Mouse (Mus musculus) intestine, embryonic 15.5 days (tissue): ENCODE results near the gene Tmprss9. TPM values are rescaled to one million over a fixed set of nuclear protein-coding genes. Genes with fewer than 3 reads are reported as not detected.

ENCODE experiments used
- ATAC-seq: fragments of 200-750 bp; cut with Nextera tagmentation; 2 replicates; pipeline ENCODE4 v1.8.0; 2017; ENCODE audit warnings: moderate TSS enrichment, moderate library complexity
- H3K27ac ChIP-seq: fragments of 300-500 bp; sonication (generic); 2 replicates; pipeline ENCODE4 v1.5.1; 2015; ENCODE audit warnings: mild to moderate bottlenecking, inconsistent platforms
- H3K27me3 ChIP-seq: fragments of 300-500 bp; sonication (generic); replicated peaks from 2 replicates; pipeline ENCODE4 v1.6.1; 2015; ENCODE audit warnings: inconsistent platforms
- H3K36me3 ChIP-seq: fragments of 300-500 bp; sonication (generic); 2 replicates; pipeline ENCODE4 v1.6.1; 2015; ENCODE audit warnings: inconsistent platforms
- H3K4me1 ChIP-seq: fragments of 300-500 bp; sonication (generic); replicated peaks from 2 replicates; pipeline ENCODE4 v1.6.1; 2015; ENCODE audit warnings: inconsistent platforms
- H3K4me2 ChIP-seq: fragments of 300-500 bp; sonication (generic); replicated peaks from 2 replicates; pipeline ENCODE4 v1.6.1; 2015; ENCODE audit warnings: mild to moderate bottlenecking, inconsistent platforms
- H3K4me3 ChIP-seq: fragments of 300-500 bp; sonication (generic); replicated peaks from 2 replicates; pipeline ENCODE4 v1.5.1; 2015; ENCODE audit warnings: inconsistent platforms
- H3K9ac ChIP-seq: fragments of 300-500 bp; sonication (generic); 2 replicates; pipeline ENCODE4 v1.6.1; 2015; ENCODE audit warnings: inconsistent platforms
- H3K9me3 ChIP-seq: fragments of 300-500 bp; sonication (generic); 2 replicates; pipeline ENCODE4 v1.6.1; 2016; ENCODE audit warnings: inconsistent platforms
- WGBS: fragments of 180-500 bp; shearing (Covaris S2); methylation state at CpG from one replicate; pipeline ENCODE4 v1.1.7; 2015; 5-methylcytosine and 5-hydroxymethylcytosine counted together
- polyA plus RNA-seq: library from polyadenylated mRNA; unstranded; fragments of >200 nt; fragmentation: Nextera tagmentation; extraction: Ambion mirVana; gene quantifications from 2 replicates; pipeline ENCODE4 v1.2.1, GENCODE M21; 2015

Gene Tmprss9
- polyA plus RNA-seq, 1 experiment from 2014 or later = 0.05 TPM

DNA sequence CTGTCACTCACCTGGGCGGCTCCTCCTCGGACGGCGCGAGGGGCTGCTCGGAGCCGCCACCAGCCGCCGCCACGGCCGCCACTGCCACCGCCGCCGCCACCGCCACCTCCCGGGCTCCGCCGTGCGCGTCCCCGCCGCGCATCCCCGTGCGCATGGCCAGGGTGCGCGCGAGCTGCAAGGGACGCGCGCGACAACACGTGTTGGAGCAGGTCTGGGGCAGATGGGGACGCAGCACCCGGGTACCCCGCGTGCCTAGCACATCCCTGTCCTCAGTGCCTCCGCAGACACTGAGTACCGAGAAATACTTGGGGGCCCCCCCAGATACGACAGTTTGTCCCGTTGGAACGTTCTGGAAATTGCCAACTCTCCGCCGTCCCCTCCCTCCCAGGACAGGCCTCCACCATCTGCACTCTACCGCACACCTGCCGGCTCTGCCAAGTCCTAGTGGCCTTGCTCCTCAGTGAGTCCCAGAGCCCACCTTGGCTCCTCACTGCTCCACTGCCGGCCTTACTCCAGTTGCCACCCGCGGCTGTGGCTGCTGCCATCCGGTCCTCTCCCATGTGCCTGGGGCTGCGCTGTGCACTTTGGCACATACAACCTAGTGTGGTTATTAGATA, 27.6 kb upstream of the Tmprss9 start, which contains the start of gene Lingo3:
Gene Lingo3, minus strand, starts transcription at position 109 of the 617 bp plus-strand sequence.
- peaks cover 10% of the 10 kb centered on the region; the same call in 1 of the 2 replicates for H3K4me1 ChIP-seq
- no peak within 1 kb of the TSS for H3K27ac ChIP-seq
- H3K9ac ChIP-seq = peak within 1 kb of the TSS; percentile 45
- H3K9me3 ChIP-seq = no peaks in the 10 kb centered on the region
- peaks cover 47% of the 10 kb centered on the region for H3K27me3 ChIP-seq
- no peak; the same call in 1 of the 2 replicates for ATAC-seq
- H3K4me2 ChIP-seq = peak within 1 kb of the TSS; percentile 83
- peak within 1 kb of the TSS; percentile 41 for H3K4me3 ChIP-seq
- WGBS = 5% methylated on average over 38 of the region's 51 CpGs
- H3K36me3 ChIP-seq = no peaks in the 10 kb centered on the region

DNA sequence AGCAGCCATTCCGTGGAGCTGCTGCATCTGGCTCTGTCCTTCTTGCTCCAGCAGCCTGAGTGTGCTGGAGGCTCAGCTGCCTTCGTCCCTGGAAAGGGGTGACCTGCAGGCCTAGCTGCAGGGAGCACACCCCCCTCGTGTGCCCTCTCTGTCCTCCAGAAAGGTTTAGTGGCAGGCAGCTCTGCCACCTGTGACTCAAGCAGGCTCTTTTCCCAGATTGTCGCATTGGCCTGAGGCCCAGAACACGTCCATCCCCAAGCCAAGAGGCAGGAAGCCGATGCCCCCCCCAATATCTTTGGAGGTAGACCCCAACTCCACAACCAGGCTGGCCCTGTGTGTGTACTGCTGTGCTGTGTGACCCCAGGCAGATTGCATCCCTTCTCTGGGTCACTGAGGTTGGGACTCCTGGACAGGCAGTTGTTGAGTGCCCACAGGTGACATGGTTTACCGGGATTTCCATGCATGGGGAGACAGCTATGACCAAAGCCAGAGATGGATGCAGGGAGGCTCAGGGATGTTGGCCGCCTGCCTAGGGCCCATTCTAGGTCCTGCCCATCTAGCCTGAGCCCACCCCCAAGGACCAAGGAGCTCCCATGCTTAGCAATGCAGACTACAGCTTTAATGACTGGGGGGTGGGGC, 26.5 kb upstream of the Tmprss9 start:
- Histone ChIP-seq H3K9me3 (no peaks in the 10 kb centered on the region), H3K4me3 (no peak overlapping the region), H3K27ac (no peak overlapping the region), H3K27me3 (peaks cover 47% of the 10 kb centered on the region), H3K36me3 (peaks cover under 1% of the 10 kb centered on the region; the same call in 1 of the 2 replicates), H3K4me1 (peaks cover 10% of the 10 kb centered on the region; the same call in 1 of the 2 replicates), H3K4me2 (no peak overlapping the region), H3K9ac (no peak overlapping the region)
- no peak for ATAC-seq
- 65% methylated on average over 8 of the region's 8 CpGs for WGBS

DNA sequence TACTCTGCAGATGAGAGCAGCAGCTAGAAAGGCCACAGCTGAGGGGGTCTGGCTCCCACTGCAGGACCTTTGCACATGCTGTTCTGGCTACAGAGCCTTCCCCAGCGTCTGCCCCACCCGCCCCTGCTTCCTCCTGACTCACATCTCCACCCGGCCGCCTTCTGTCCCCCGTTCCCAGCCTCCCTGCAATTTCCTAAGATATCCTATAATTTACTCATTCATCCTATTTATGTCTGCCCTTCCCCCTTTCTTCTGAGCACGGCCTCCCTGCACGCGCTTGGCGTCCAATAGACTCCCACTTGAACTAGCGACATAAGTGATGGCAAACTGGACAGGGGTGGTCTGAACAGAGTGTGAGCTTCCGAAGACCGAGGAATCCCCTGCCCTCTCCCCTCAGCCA, 25.9 kb upstream of the Tmprss9 start:
- 74% methylated on average over 12 of the region's 12 CpGs for WGBS
- H3K4me1 ChIP-seq = peaks cover 10% of the 10 kb centered on the region; the same call in 1 of the 2 replicates
- no peak for ATAC-seq
- peaks cover 44% of the 10 kb centered on the region for H3K27me3 ChIP-seq
- H3K9me3 ChIP-seq = no peaks in the 10 kb centered on the region
- no peak overlapping the region for H3K4me2 ChIP-seq
- peaks cover 3% of the 10 kb centered on the region; the same call in 1 of the 2 replicates for H3K36me3 ChIP-seq
- no peak overlapping the region for H3K27ac ChIP-seq
- H3K4me3 ChIP-seq = no peak overlapping the region
- H3K9ac ChIP-seq = no peak overlapping the region

DNA sequence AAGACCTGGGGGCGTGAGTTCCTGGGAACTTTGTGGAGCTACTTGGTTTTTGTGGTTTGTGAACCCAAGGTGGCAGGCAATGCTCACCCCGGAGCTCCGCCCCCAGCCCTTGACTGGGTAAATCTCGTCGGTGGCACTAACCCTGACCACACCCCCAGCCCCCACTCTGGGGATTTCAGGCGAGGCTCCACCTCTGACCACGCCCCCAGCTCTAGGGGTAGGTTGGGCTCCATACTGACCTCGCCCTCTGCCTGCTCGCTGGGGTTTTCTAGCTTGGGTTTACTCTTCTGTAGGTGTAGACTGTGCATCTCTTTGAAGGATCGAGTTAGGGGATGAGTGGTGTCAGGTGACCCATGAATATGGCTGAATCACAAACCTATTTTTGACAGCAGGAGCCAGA, 23.1 kb upstream of the Tmprss9 start:
- Histone ChIP-seq H3K4me3 (no peak overlapping the region), H3K36me3 (peaks cover 19% of the 10 kb centered on the region), H3K4me2 (no peak overlapping the region), H3K27ac (no peak overlapping the region), H3K27me3 (peaks cover 20% of the 10 kb centered on the region), H3K9me3 (no peaks in the 10 kb centered on the region), H3K4me1 (peaks cover 13% of the 10 kb centered on the region), H3K9ac (no peak overlapping the region)
- WGBS = 15% methylated on average over 10 of the region's 10 CpGs
- peak; percentile 73 for ATAC-seq

DNA sequence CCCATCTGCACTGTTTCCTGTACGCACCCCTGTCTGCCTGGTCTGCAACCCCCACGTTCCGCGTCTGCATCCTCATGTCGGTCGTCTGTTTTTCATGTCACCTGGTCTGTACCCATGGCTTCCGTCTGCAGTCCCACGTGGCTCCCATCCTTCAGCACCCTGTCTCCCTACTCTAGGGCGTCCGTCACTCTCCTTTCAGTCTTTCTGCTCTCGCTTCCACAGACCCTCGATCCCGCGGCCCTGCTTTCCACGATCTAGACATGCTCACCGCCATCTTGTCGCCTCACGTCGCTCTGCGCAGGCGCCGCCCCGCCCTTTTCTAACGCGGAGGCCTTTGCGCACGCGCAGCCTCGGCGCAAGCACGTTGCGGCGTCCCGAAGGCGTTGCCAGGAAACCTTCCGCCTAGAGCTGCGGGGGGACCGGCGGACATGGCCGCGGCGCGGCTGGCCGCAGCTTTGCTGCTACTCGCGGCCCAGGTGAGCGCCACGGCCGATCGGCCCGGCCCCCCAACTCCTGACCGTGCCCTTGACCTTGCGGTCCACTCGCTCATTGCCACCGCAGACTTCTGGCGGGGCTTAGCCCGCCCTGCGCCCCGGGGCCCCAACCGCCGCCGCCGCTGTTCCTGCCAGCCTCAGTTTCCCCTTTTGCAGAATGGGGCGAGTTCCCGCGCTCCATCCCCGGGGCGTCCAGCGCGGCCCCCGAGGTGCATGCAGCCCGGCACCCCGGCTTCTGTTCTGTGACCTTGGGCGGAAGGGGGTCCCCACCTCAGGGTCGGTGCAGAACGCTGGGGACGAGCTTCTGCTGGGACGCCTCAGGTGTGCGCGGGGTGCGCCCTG, 16.5 kb upstream of the Tmprss9 start, which contains the start of the genes Lsm7 and Sppl2b:
Gene Lsm7, minus strand, starts transcription at position 297 of the 836 bp plus-strand sequence.
Gene Sppl2b, plus strand, starts transcription at position 363 of the 836 bp plus-strand sequence.
- Histone ChIP-seq H3K4me2 (peak within 1 kb of the TSS; percentile 98), H3K9me3 (no peaks in the 10 kb centered on the region), H3K27ac (peak within 1 kb of the TSS; percentile 15; the same call in 1 of the 2 replicates), H3K4me1 (peaks cover 40% of the 10 kb centered on the region), H3K27me3 (no peaks in the 10 kb centered on the region), H3K9ac (peak within 1 kb of the TSS; percentile 85), H3K36me3 (peaks cover 19% of the 10 kb centered on the region), H3K4me3 (peak within 1 kb of the TSS; percentile 94)
- WGBS = under 1% methylated on average over 81 of the region's 81 CpGs
- peak; percentile 87 for ATAC-seq

DNA sequence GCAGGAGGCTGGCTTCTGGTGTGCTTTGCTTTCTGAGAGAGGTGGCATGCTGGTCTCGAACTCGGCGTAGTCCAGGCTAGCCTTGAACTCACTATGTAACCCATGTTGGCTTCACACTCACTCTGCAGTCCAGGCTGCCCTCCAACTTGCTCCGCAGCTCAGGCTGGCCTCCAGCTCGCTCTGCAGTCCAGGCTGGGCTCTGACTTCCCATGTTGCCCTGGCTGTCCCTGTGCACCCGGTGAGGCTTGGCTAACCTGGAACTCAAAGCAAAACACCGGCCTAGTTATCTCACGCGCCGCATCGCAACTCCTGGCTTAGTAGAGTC, 15.9 kb upstream of the Tmprss9 start:
- Histone ChIP-seq H3K36me3 (peaks cover 16% of the 10 kb centered on the region), H3K4me3 (peak overlapping the region; percentile 94), H3K4me2 (peak overlapping the region; percentile 98), H3K9ac (peak overlapping the region; percentile 85), H3K27me3 (no peaks in the 10 kb centered on the region), H3K4me1 (peaks cover 40% of the 10 kb centered on the region), H3K9me3 (no peaks in the 10 kb centered on the region), H3K27ac (0 out of 2 replicates have a peak overlapping the region, but pooled peaks have one; percentile 13)
- WGBS = 17% methylated on average over 11 of the region's 11 CpGs
- no peak for ATAC-seq

DNA sequence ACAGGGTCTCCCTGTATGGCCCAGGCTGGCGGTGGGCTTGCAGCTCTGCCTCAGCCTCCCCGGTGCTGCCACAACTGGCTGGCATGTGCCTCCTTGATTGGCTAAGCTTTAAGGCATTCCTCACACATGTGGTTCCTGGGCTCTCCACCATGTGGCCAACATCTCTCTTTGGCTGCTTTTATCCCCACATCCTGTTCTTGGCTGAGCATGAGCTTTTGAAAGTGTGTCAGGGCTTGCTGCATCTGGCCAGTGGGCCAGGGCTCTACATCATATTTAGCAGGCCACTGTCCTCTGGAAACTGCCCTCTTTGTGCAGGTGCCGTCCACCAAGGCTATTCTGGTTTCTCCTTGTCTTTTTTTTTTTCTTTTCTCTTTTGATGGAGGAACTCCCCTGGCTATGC, 15.4 kb upstream of the Tmprss9 start:
- Histone ChIP-seq H3K4me1 (peaks cover 40% of the 10 kb centered on the region), H3K27me3 (no peaks in the 10 kb centered on the region), H3K9ac (peak overlapping the region; percentile 18; the same call in 1 of the 2 replicates), H3K4me2 (peak overlapping the region; percentile 98), H3K36me3 (peaks cover 16% of the 10 kb centered on the region), H3K27ac (no peak overlapping the region), H3K4me3 (peak overlapping the region; percentile 94; the same call in 1 of the 2 replicates), H3K9me3 (no peaks in the 10 kb centered on the region)
- 67% methylated on average over 3 of the region's 3 CpGs for WGBS
- no peak for ATAC-seq

DNA sequence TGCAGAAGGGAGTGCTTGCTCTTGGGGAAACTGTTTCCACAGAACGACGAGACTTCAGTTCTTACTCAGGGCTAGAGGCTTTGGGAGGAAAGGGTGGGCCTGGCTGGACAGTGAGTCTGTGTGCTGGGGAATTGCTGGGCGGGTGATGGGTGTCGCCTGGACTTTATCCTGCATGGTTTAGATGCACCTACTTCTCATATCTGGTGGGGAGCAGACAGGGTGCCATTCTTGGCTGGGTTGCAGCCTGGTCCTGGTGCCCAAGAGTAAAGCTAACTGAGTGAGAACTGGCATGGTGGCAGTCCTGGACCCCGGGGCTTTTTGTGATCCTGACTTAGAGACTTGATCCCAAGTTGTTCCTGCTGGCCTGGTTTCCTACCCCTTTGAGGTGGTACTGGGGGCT, 14.7 kb upstream of the Tmprss9 start:
- Histone ChIP-seq H3K27me3 (no peaks in the 10 kb centered on the region), H3K27ac (0 out of 2 replicates have a peak overlapping the region, but pooled peaks have one; percentile 6), H3K4me3 (no peak overlapping the region), H3K4me1 (peaks cover 40% of the 10 kb centered on the region), H3K9me3 (no peaks in the 10 kb centered on the region), H3K9ac (no peak overlapping the region), H3K36me3 (peaks cover 13% of the 10 kb centered on the region), H3K4me2 (peak overlapping the region; percentile 98)
- 0 out of 2 replicates have a peak, but pooled peaks have one; percentile 23 for ATAC-seq
- WGBS = 57% methylated on average over 5 of the region's 5 CpGs

DNA sequence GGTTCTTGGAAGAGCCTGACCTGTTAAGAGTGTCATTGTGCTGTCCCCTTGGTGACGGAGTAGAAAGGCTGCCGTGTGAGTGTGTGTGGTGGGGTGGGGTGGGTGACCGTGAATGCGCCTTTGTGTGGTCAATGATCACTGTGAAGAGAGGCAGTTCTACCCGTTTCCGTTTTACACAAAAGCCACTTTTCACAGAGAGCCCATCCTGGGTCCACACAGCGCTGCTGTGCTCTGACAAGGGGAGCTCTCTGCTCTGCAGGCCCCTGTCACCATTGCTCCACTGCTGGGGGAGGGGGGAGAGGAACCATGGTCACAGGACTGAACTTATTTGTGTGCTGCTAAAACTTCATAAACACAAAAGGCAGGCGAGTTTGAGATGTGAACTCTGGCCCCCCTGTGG, 14.3 kb upstream of the Tmprss9 start:
- Histone ChIP-seq H3K4me2 (no peak overlapping the region), H3K9me3 (no peaks in the 10 kb centered on the region), H3K4me3 (no peak overlapping the region), H3K36me3 (peaks cover 9% of the 10 kb centered on the region), H3K27ac (no peak overlapping the region), H3K9ac (no peak overlapping the region), H3K27me3 (no peaks in the 10 kb centered on the region), H3K4me1 (peaks cover 40% of the 10 kb centered on the region)
- ATAC-seq = no peak
- WGBS = 61% methylated on average over 8 of the region's 8 CpGs

DNA sequence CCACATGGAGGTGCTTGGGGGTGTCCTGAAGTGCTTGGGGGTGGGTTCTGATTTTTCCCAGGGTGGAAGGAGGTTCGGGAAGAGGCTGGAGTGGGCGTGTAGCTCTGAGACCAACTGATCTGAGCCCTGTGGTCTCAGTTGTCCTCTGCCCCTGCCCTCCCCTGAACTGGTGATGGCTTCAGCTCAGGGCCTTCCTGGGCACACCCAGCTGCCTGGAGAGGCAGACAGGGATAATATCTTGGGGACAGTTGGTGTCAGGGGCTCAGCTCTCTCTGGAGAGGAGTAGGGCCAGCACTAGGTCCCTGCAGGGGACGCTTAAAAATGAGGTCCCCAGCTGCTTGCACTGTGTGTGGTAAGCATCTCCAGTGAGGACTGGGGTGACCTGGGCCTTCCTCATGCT, 13.8 kb upstream of the Tmprss9 start:
- H3K4me2 ChIP-seq = no peak overlapping the region
- peak; percentile 7; the same call in 1 of the 2 replicates for ATAC-seq
- peaks cover 12% of the 10 kb centered on the region; the same call in 1 of the 2 replicates for H3K36me3 ChIP-seq
- no peak overlapping the region for H3K27ac ChIP-seq
- no peak overlapping the region for H3K9ac ChIP-seq
- H3K27me3 ChIP-seq = no peaks in the 10 kb centered on the region
- H3K9me3 ChIP-seq = no peaks in the 10 kb centered on the region
- no peak overlapping the region for H3K4me3 ChIP-seq
- H3K4me1 ChIP-seq = peaks cover 40% of the 10 kb centered on the region
- 68% methylated on average over 3 of the region's 3 CpGs for WGBS

DNA sequence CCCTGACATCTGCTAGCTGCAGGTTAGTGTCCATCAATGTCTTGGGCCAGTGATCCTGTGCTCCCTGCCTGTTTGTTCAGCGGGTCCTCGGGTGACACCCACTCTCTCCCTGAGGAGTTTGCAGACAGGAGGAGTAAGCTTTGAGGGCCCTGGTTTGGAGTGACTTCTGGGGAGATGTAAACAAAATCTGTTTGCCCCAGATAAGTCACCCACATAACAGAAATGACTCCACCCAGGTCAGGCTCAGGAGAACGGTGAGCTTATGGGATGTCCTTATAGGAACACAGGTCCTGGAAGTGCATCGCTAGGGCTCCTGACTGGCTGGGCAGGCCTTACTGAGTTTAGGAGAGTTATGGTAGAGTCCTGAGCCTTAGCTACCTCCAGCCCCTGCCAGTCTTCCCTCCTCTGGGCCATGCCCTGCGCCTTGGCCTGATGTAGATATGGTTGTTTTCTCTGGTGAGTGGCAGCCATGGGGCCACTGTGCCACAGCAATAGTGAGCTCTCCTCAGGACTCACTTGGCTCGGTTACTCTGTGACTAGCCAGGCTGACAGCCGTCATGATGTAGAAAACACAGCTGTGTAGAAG, 13.2 kb upstream of the Tmprss9 start:
- Histone ChIP-seq H3K9ac (no peak overlapping the region), H3K4me2 (no peak overlapping the region), H3K27me3 (no peaks in the 10 kb centered on the region), H3K9me3 (no peaks in the 10 kb centered on the region), H3K4me1 (peaks cover 36% of the 10 kb centered on the region), H3K27ac (no peak overlapping the region), H3K4me3 (no peak overlapping the region), H3K36me3 (peaks cover 12% of the 10 kb centered on the region; the same call in 1 of the 2 replicates)
- ATAC-seq = peak; percentile 15; the same call in 1 of the 2 replicates
- WGBS = 68% methylated on average over 7 of the region's 7 CpGs
